Mouse (Mus musculus) gastrocnemius, postnatal 36 days (tissue): ENCODE results near the gene Atcay. TPM values are rescaled to one million over a fixed set of nuclear protein-coding genes. Genes with fewer than 3 reads are reported as not detected.

Experiments used
- DNase-seq, 2 experiments: peaks; one replicate each; pipeline ENCODE4 v3.0.0; 2022
- intact Hi-C: fragments of 180-260 bp; cut with DNase I; formaldehyde crosslinking; loops from one replicate; pipeline ENCODE4 v1.15.1; 2025
- microRNA-seq, 2 experiments: library from miRNA; unstranded; fragments of <30 nt; microRNA quantifications; one replicate each; pipeline ENCODE4 v1.2.0; 2021
- total RNA-seq, 2 experiments: library from RNA; stranded (reverse); gene quantifications; 2 replicates each; pipeline ENCODE4 v1.2.3; 2021

Gene Atcay
- total RNA-seq, 2 experiments from 2014 or later, result not detected

- peak; percentile 100 for DNase-seq
- intact Hi-C loops, result no loop called here
Measured at GRCm38 (mm10) chr10:81167200-81168086, 63.2 kb downstream of the Atcay start, which contains the start of gene Pias4. TSS of gene Pias4 (minus strand) at chr10:81167923.

- intact Hi-C loops, result no loop called here
Measured at GRCm38 (mm10) chr10:81165118-81165517, 65.5 kb downstream of the Atcay start.

GRCm38 (mm10) chr10:81162318-81162652 lies 68.3 kb downstream of the Atcay start:
- DNase-seq, result no peak
- intact Hi-C loops, result no loop called here

More at GRCm38 (mm10) chr10:81165118-81165517, 65.5 kb downstream of the Atcay start:
- DNase-seq, result no peak

GRCm38 (mm10) chr10:81161602-81162317 lies 68.9 kb downstream of the Atcay start:
- intact Hi-C loops, result no loop called here
- no peak for DNase-seq

GRCm38 (mm10) chr10:81154736-81155135 lies 75.9 kb downstream of the Atcay start:
- intact Hi-C loops, result no loop called here

More at GRCm38 (mm10) chr10:81154736-81155135, 75.9 kb downstream of the Atcay start:
- DNase-seq, result no peak

Small RNAs within 50 kb of the gene (microRNA-seq; reads per million reads assigned to microRNA genes)
- 3.7 to 7.2 reads per million in 2 experiments for gene Mir3057

Other genes starting within 250 kb of the Atcay start
- under 1 TPM; 0.57 to 0.64 TPM for gene Gng7, start 215.9 kb downstream of the Atcay start, total RNA-seq
- under 1 TPM in 1 of 2 experiments, not detected in 1; 0.08 TPM for gene Diras1, start 205.2 kb downstream of the Atcay start, total RNA-seq
- 10 to 100 TPM; 11.7 to 12.0 TPM for gene Slc39a3, start 193.4 kb downstream of the Atcay start, total RNA-seq
- gene Sgta, start 170.7 kb downstream of the Atcay start, total RNA-seq, result 10 to 100 TPM; 86.2 to 89.5 TPM
- 10 to 100 TPM; 20.3 to 24.9 TPM for gene Thop1, start 160.8 kb downstream of the Atcay start, total RNA-seq
- under 1 TPM in 1 of 2 experiments, not detected in 1; 0.23 TPM for gene Creb3l3, start 132.0 kb downstream of the Atcay start, total RNA-seq
- 100 to 1,000 TPM; 160 to 174 TPM for gene Map2k2, start 124.9 kb downstream of the Atcay start, total RNA-seq
- gene Zbtb7a, start 95.6 kb downstream of the Atcay start, total RNA-seq, result 10 to 100 TPM; 22.4 to 27.8 TPM
- gene Pias4, start 62.9 kb downstream of the Atcay start, total RNA-seq, result 10 to 100 TPM; 14.0 to 16.3 TPM
- gene Eef2, start 54.2 kb downstream of the Atcay start, total RNA-seq, result 100 to 1,000 TPM; 880 to 957 TPM
- gene Dapk3, start 47.8 kb downstream of the Atcay start, total RNA-seq, result 10 to 100 TPM; 21.1 to 23.9 TPM
- not detected for gene 4930442H23Rik, start 47.0 kb downstream of the Atcay start, total RNA-seq
- 10 to 100 TPM; 44.9 to 76.8 TPM for gene Nmrk2, start 28.8 kb downstream of the Atcay start, total RNA-seq
- gene Zfr2, start 2.3 kb upstream of the Atcay start, total RNA-seq, result 1 to 10 TPM; 1.9 TPM
- gene Matk, start 22.1 kb upstream of the Atcay start, total RNA-seq, result under 1 TPM in 1 of 2 experiments, not detected in 1; 0.22 TPM
- 10 to 100 TPM; 90.6 to 91.0 TPM for gene Mrpl54, start 36.1 kb upstream of the Atcay start, total RNA-seq
- gene Apba3, start 36.1 kb upstream of the Atcay start, total RNA-seq, result 100 to 1,000 TPM in 1 of 2 experiments, 10 to 100 TPM in 1; 98.5 to 102 TPM
- gene Tjp3, start 60.7 kb upstream of the Atcay start, total RNA-seq, result not detected
- 10 to 100 TPM; 21.4 to 23.2 TPM for gene Pip5k1c, start 62.1 kb upstream of the Atcay start, total RNA-seq
- 10 to 100 TPM in 1 of 2 experiments, 1 to 10 TPM in 1; 7.6 to 10.2 TPM for gene Cactin, start 90.3 kb upstream of the Atcay start, total RNA-seq
- under 1 TPM; 0.87 to 0.99 TPM for gene Tbxa2r, start 97.9 kb upstream of the Atcay start, total RNA-seq
- gene Gipc3, start 112.4 kb upstream of the Atcay start, total RNA-seq, result 1 to 10 TPM; 1.1 to 1.3 TPM
- gene Hmg20b, start 119.6 kb upstream of the Atcay start, total RNA-seq, result 10 to 100 TPM; 19.7 to 20.9 TPM
- gene Mfsd12, start 126.7 kb upstream of the Atcay start, total RNA-seq, result 1 to 10 TPM; 2.2 to 2.6 TPM
- under 1 TPM; 0.37 to 0.41 TPM for gene 4930404N11Rik, start 135.0 kb upstream of the Atcay start, total RNA-seq
- gene Fzr1, start 147.7 kb upstream of the Atcay start, total RNA-seq, result 10 to 100 TPM; 14.2 to 15.9 TPM
- 10 to 100 TPM; 36.5 to 42.5 TPM for gene Dohh, start 153.6 kb upstream of the Atcay start, total RNA-seq
- gene Gm48551, start 153.6 kb upstream of the Atcay start, total RNA-seq, result 1 to 10 TPM in 1 of 2 experiments, under 1 TPM in 1; 0.89 to 1.2 TPM
- gene Gm48552, start 158.2 kb upstream of the Atcay start, total RNA-seq, result under 1 TPM; 0.59 to 0.77 TPM
- gene Smim24, start 162.2 kb upstream of the Atcay start, total RNA-seq, result under 1 TPM; 0.37 to 0.38 TPM
- 100 to 1,000 TPM; 219 to 237 TPM for gene Nfic, start 224.8 kb upstream of the Atcay start, total RNA-seq